Mouse (Mus musculus) ES-Bruce4 (cell line): Measurements from ENCODE around the gene Ptpn22. TPM values are rescaled to one million over a fixed set of nuclear protein-coding genes. Genes with fewer than 3 reads are reported as not detected.

Experiments
- H3K27ac ChIP-seq: 2 replicates; pipeline ENCODE4 v1.5.1; 2012; ENCODE audit warnings: low read length, inconsistent platforms; ENCODE audit not compliant: insufficient read depth
- H3K27me3 ChIP-seq: 2 replicates; pipeline ENCODE4 v1.6.1; 2012; ENCODE audit warnings: mild to moderate bottlenecking, low read length, inconsistent platforms; ENCODE audit not compliant: control insufficient read depth, poor library complexity, insufficient read depth, severe bottlenecking
- H3K36me3 ChIP-seq: 2 replicates; pipeline ENCODE4 v1.6.1; 2012; ENCODE audit warnings: inconsistent platforms, mild to moderate bottlenecking, low read length, moderate library complexity; ENCODE audit not compliant: control insufficient read depth, poor library complexity, insufficient read depth, severe bottlenecking
- H3K4me1 ChIP-seq: one replicate; pipeline ENCODE4 v1.8.1; 2011; ENCODE audit warnings: low read length; ENCODE audit not compliant: control insufficient read depth, insufficient read depth
- H3K4me3 ChIP-seq: 2 replicates; pipeline ENCODE4 v1.5.1; 2011; ENCODE audit warnings: low read depth, mild to moderate bottlenecking, low read length
- H3K9ac ChIP-seq: 2 replicates; pipeline ENCODE4 v1.6.1; 2012; ENCODE audit warnings: low read depth, mild to moderate bottlenecking, inconsistent platforms; ENCODE audit not compliant: poor library complexity, severe bottlenecking
- H3K9me3 ChIP-seq: replicated peaks from 2 replicates; pipeline ENCODE4 v1.6.1; 2012; ENCODE audit warnings: mild to moderate bottlenecking, low read length, inconsistent platforms; ENCODE audit not compliant: control insufficient read depth, poor library complexity, insufficient read depth, severe bottlenecking
- CTCF ChIP-seq: IDR thresholded peaks from one replicate; pipeline ENCODE4 v1.8.1; 2011; ENCODE audit warnings: low read depth, low read length
- EP300 ChIP-seq: IDR thresholded peaks from 2 replicates; pipeline ENCODE4 v1.6.1; 2011; ENCODE audit warnings: low read depth, low read length; ENCODE audit not compliant: insufficient read depth
- POLR2A ChIP-seq: IDR thresholded peaks from one replicate; pipeline ENCODE4 v1.8.1; 2011; ENCODE audit warnings: low read length; ENCODE audit not compliant: insufficient read depth
- polyA plus RNA-seq: library from polyadenylated mRNA; stranded (reverse); fragments of >200 nt; gene quantifications from 2 replicates; pipeline ENCODE4 v1.2.4, GENCODE M21; 2011; ENCODE audit warnings: low read depth; ENCODE audit not compliant: missing spikeins, insufficient read depth, insufficient read length

Gene Ptpn22
- polyA plus RNA-seq, 1 experiment, result 1.6 TPM

DNA sequence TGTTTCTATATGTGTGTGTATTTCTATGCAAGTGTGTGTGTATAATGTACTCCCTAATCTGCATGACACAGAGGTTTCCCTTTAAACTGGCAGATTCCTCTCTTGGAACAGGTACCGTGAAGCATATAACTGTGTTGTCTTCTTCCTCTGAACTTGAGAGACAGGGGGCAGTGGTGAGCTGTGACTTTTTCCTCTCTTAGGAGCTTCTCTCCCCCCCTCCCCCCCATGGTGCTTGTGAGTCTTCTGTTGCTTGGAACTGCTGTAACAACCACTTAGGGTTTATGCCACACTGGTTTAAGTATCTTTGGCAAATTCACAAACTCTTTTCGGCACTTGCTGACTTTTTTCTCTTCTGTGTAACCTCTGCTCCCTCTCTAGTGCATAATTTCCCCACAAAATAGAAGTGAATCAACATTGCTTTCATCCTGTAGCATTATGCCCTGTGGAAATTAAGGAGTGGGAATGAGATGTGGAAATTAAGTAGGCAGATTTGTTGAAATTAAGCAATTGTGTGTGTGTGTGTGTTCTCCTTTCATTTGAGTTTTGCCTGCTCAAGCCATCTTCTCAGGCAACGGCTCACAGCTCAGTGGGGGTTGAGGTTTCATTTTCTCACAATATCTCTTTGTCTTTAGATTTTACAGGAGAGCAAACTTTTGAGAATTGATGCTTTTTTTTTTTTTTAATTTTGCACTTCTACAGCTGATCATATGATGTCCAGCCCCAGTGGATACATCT, 6.9 kb upstream of the Ptpn22 start:
- no peaks in the 10 kb centered on the region for H3K4me1 ChIP-seq
- no peak overlapping the region for H3K4me3 ChIP-seq
- no peak for TF ChIP-seq EP300
- no peak for TF ChIP-seq CTCF
- no peak for TF ChIP-seq POLR2A
- H3K36me3 ChIP-seq, result no peaks in the 10 kb centered on the region
- H3K9ac ChIP-seq, result no peak overlapping the region
- no peak overlapping the region for H3K27ac ChIP-seq
- no peaks in the 10 kb centered on the region for H3K9me3 ChIP-seq
- peaks cover 1% of the 10 kb centered on the region; the same call in 1 of the 2 replicates for H3K27me3 ChIP-seq

DNA sequence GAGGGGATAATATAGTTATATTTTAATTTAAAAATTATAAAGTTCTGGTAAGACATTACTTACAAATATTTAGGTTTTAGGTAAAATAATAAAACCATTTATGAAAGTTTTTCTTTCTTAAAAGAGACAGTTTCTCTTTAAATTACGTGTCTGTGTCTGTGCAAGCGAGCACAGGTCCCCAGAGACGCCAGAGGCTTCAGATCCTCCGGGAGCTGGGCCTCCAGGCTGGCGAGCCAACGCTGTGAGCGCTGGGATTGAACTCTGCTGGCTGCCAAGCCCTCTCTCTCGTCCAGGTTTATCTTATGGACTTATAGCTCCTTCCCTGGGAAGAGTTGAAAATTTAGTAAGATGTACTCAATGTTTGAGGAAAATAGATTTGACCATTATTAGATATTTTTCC, 5.8 kb upstream of the Ptpn22 start:
- H3K4me3 ChIP-seq, result no peak overlapping the region
- H3K27ac ChIP-seq, result no peak overlapping the region
- no peaks in the 10 kb centered on the region for H3K9me3 ChIP-seq
- TF ChIP-seq EP300 (no peak), CTCF (no peak), POLR2A (no peak)
- H3K9ac ChIP-seq, result no peak overlapping the region
- no peaks in the 10 kb centered on the region for H3K36me3 ChIP-seq
- no peaks in the 10 kb centered on the region for H3K27me3 ChIP-seq
- no peaks in the 10 kb centered on the region for H3K4me1 ChIP-seq

DNA sequence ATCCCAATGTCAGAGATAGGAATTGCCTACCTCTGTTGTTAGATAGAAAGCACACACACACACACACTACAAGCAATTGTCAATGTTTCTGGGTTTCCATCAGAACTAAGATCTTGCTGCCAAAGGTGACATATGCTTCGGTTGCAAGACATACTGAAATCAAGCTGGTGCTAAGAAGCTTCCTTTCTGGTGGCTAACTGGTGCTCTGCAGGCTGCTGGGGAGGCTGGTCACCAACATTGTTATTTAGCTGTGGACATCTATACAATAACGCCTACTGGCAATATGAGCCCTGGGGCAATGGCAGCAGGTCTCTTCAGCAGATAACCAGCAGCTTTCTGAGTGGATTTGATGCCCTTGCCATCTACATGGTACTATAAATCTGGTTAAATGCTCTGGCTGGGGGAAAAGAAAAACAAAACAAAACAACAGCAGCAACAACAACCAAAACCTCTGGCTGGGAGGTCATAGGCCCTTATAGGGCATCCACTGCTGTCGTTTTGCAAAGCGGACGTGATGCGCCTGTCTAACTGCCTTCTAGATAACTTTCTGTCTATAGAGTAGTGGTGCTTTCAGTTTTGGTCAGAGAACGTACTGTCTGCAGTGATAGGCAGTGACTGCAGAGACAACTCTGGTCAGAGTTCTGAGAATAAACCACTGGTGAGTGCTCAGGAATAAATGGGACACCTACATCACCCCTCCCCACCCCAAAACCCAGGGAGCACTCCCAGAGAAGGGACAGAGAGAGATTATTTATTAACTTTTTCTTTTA, 2.4 kb upstream of the Ptpn22 start:
- no peak overlapping the region for H3K4me3 ChIP-seq
- H3K9me3 ChIP-seq, result no peaks in the 10 kb centered on the region
- H3K36me3 ChIP-seq, result no peaks in the 10 kb centered on the region
- no peak overlapping the region for H3K27ac ChIP-seq
- TF ChIP-seq POLR2A (no peak), EP300 (no peak), CTCF (no peak)
- H3K9ac ChIP-seq, result no peak overlapping the region
- H3K27me3 ChIP-seq, result no peaks in the 10 kb centered on the region
- H3K4me1 ChIP-seq, result no peaks in the 10 kb centered on the region

DNA sequence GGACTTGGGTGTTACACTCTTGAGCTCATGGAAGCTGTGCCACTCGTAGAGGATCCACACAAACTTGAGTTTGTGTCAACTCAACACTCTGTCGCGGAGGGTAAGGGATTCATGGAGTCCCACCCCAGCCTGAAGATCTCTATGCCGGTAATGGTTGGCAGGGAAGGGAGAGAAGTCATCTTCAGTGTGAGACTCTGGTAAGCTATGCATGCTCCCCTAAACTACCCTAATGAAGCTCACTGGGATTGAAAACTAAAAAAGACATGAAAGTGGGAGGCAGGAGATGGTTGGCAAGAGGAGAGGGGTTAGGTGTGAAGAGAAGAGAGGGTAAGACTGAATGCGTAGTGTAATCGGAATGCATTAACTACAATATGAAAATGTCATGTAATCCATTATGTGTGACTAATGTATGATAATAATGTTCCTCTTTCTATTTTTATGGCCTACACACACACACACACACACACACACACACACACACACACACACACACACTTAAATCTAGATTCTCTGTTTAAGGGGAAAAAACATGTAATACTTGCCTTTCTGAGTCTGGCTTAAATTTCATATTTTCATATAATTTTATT, 1.5 kb upstream of the Ptpn22 start:
- Histone ChIP-seq H3K27ac (no peak overlapping the region), H3K9ac (no peak overlapping the region), H3K9me3 (no peaks in the 10 kb centered on the region), H3K4me1 (no peaks in the 10 kb centered on the region), H3K4me3 (no peak overlapping the region), H3K36me3 (no peaks in the 10 kb centered on the region), H3K27me3 (no peaks in the 10 kb centered on the region)
- TF ChIP-seq CTCF (no peak), POLR2A (no peak), EP300 (no peak)

DNA sequence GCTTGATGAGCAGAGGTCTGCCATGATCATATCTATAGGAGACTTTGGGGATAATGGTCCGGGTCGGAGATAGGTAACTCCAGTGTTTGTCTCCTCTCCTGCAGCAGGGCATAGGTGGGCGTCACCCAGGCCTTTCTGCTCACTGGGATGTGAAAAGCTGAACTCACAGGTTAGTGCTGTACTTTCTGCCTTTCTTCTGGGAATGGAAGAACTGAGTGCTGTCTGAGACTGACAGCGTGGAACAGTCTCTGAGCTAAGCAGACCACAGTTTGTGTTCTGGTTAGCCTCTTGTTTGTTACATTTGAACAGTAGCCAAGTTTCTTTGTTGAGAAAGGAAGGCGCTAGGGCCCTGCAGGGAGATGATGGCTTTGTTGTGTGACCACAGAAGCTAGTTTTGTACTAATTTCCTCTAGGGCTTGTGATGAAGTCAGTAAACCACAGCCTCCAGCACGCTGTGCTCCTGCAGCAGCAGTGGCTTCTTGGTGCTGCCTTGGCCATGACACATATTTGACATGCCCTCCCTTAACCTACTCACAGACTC, 326 bp downstream of the Ptpn22 start:
- Histone ChIP-seq H3K4me1 (no peaks in the 10 kb centered on the region), H3K4me3 (no peak overlapping the region), H3K27me3 (no peaks in the 10 kb centered on the region), H3K27ac (no peak overlapping the region), H3K9me3 (no peaks in the 10 kb centered on the region), H3K9ac (no peak overlapping the region), H3K36me3 (no peaks in the 10 kb centered on the region)
- TF ChIP-seq CTCF, result no peak
- no peak for TF ChIP-seq EP300
- no peak for TF ChIP-seq POLR2A
